Mouse (Mus musculus): ENCODE results near the gene Wiz.

GRCm38 (mm10) chr17:32419989-32420388 lies 30.8 kb upstream of the Wiz start:
- no peak for TF ChIP-seq POLR2A (IDR thresholded peaks at IDR 0.05; ENCODE audit: borderline replicate concordance, insufficient read depth, low read length)
- TF ChIP-seq CTCF (IDR thresholded peaks at IDR 0.05; ENCODE audit: borderline replicate concordance, insufficient read depth, low read depth, low read length): no peak
